Mouse (Mus musculus) liver, postnatal 0 days (tissue): ENCODE data around the gene Srgn. TPM values are rescaled to one million over a fixed set of nuclear protein-coding genes. Genes with fewer than 3 reads are reported as not detected.

Experiments
- ATAC-seq: fragments of 200-750 bp; cut with Nextera tagmentation; 2 replicates; pipeline ENCODE4 v1.8.0; 2017; ENCODE audit warnings: mild to moderate bottlenecking, moderate library complexity
- DNase-seq: peaks from one replicate; pipeline ENCODE4 v3.0.0-alpha.2; 2016
- H3K27ac ChIP-seq: fragments of 300-500 bp; sonication (generic); 2 replicates; pipeline ENCODE4 v1.5.1; 2014; ENCODE audit warnings: antibody characterized with exemption, moderate library complexity, mild to moderate bottlenecking, low read depth
- H3K27me3 ChIP-seq: fragments of 300-500 bp; sonication (generic); 2 replicates; pipeline ENCODE4 v1.6.1; 2014; ENCODE audit warnings: low read length, control low read depth, mixed read lengths; ENCODE audit not compliant: insufficient read depth
- H3K36me3 ChIP-seq: fragments of 300-500 bp; sonication (generic); replicated peaks from 2 replicates; pipeline ENCODE4 v1.6.1; 2014; ENCODE audit warnings: mild to moderate bottlenecking, control low read depth, low read length, moderate library complexity, mixed read lengths; ENCODE audit not compliant: insufficient read depth
- H3K4me1 ChIP-seq: fragments of 300-500 bp; sonication (generic); 2 replicates; pipeline ENCODE4 v1.6.1; 2014; ENCODE audit warnings: antibody characterized with exemption, mild to moderate bottlenecking, control low read depth; ENCODE audit not compliant: insufficient read depth
- H3K4me2 ChIP-seq: fragments of 300-500 bp; sonication (generic); 2 replicates; pipeline ENCODE4 v1.6.1; 2014; ENCODE audit warnings: low read depth, mild to moderate bottlenecking, low read length, moderate library complexity, mixed read lengths
- H3K4me3 ChIP-seq: fragments of 300-500 bp; sonication (generic); 2 replicates; pipeline ENCODE4 v1.5.1; 2014; ENCODE audit warnings: low read depth, low read length
- H3K9ac ChIP-seq: fragments of 300-500 bp; sonication (generic); replicated peaks from 2 replicates; pipeline ENCODE4 v1.6.1; 2014; ENCODE audit warnings: mild to moderate bottlenecking, moderate library complexity
- H3K9me3 ChIP-seq: fragments of 300-500 bp; sonication (generic); 2 replicates; pipeline ENCODE4 v1.6.1; 2016; ENCODE audit warnings: mild to moderate bottlenecking, control low read depth, low read length, mixed read lengths
- CTCF ChIP-seq: sonication (generic); IDR thresholded peaks from 2 replicates; pipeline ENCODE4 v1.5.1; 2016; ENCODE audit warnings: antibody characterized with exemption, low read depth
- EP300 ChIP-seq: IDR thresholded peaks from 2 replicates; pipeline ENCODE4 v1.6.1; 2016; ENCODE audit warnings: antibody characterized with exemption, low read depth, mild to moderate bottlenecking
- WGBS: fragments of 180-500 bp; shearing (Covaris S2); extraction: QIAGEN DNeasy Blood & Tissue Kit; methylation state at CpG from one replicate; pipeline ENCODE4 v1.1.7; 2014; ENCODE audit not compliant: insufficient replicate concordance; 5-methylcytosine and 5-hydroxymethylcytosine counted together
- polyA plus RNA-seq: library from polyadenylated mRNA; unstranded; fragments of >200 nt; fragmentation: Nextera tagmentation; extraction: Ambion mirVana; gene quantifications from 2 replicates; pipeline ENCODE4 v1.2.1, GENCODE M21; 2015

The Srgn gene
- polyA plus RNA-seq, 1 experiment from 2014 or later = 108 TPM

DNA sequence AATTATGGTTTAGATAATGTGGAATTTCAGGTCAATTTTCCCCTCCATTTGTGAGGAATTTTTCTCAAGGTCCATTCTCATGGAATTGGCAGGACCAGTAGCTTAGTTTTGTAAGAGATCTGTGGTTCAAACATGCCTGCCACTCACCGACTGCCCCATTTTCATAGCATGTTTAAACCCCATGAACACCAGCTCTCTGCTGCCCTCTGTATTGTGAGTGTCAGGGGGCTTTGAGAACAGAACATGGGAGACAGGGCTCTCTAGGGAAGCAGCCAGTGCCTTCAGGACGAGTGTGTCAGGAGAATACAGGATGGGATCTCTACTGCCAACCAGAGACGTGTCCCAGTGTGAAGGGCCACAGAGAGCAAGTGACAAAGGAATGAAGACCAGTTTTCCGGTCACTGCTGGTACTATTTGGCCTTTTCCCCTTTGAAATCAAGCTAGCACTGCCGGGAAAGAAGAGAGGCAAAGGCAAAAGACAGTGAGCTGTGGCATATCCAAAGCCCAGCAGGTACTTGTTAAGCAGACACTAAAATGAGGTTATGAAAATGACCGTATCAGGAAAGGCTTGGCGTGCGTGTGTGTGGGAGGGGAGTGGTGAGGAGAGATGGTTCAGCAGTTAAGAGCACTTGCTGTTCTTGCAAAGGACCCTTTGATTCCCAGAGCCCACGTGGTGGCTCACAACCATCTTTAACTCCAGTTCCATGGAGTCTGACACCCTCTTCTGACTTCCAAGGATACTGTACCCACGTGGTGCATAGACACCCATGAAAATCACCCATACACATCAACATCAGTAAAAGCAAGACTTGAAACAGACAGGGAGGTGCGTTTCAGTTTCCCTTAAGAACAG lies 28.7 kb upstream of the Srgn start:
- Histone ChIP-seq H3K4me1 (0 out of 2 replicates have a peak, but pooled peaks cover 2% of the 10 kb centered on the region), H3K4me3 (no peak overlapping the region), H3K27me3 (no peaks in the 10 kb centered on the region), H3K4me2 (no peak overlapping the region), H3K9ac (no peak overlapping the region), H3K9me3 (no peaks in the 10 kb centered on the region), H3K36me3 (peaks cover 14% of the 10 kb centered on the region), H3K27ac (peak overlapping the region; percentile 9)
- no peak for DNase-seq
- no peak for ATAC-seq
- WGBS = 51% methylated on average over 11 of the region's 11 CpGs
- peak; percentile 36 for TF ChIP-seq CTCF
- no peak for TF ChIP-seq EP300

DNA sequence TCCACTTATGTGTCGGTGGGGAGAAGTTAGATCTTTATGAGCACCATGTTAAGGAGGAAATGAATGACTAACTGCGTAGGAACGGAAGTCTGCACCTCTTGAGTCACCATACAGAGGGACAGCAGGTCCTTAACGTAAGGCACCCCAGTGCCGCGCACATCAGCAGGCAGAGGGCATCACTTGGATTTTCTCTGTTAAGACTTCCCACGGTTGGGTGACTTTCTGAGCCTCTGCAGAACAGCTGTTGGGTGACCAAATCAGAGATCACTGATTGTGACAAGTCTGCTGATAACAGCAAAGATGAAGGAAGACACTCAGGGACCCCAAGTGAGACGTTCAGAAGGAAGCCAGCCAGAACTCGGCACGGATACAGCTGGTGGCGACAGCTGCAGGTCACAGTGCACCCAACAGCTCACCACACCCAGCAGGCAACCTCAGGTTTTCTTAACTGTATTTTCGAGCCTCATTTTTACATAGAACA lies 26.4 kb upstream of the Srgn start:
- TF ChIP-seq CTCF (0 out of 2 replicates have a peak, but pooled peaks have one; percentile 6), EP300 (no peak; the same call in 1 of the 2 replicates)
- Histone ChIP-seq H3K4me3 (no peak overlapping the region), H3K9ac (no peak overlapping the region), H3K36me3 (peaks cover 2% of the 10 kb centered on the region), H3K27ac (peak overlapping the region; percentile 73), H3K27me3 (no peaks in the 10 kb centered on the region), H3K4me2 (no peak overlapping the region), H3K4me1 (0 out of 2 replicates have a peak, but pooled peaks cover 4% of the 10 kb centered on the region), H3K9me3 (no peaks in the 10 kb centered on the region)
- WGBS = 30% methylated on average over 12 of the region's 12 CpGs
- peak; percentile 43 for DNase-seq
- ATAC-seq = peak; percentile 66

DNA sequence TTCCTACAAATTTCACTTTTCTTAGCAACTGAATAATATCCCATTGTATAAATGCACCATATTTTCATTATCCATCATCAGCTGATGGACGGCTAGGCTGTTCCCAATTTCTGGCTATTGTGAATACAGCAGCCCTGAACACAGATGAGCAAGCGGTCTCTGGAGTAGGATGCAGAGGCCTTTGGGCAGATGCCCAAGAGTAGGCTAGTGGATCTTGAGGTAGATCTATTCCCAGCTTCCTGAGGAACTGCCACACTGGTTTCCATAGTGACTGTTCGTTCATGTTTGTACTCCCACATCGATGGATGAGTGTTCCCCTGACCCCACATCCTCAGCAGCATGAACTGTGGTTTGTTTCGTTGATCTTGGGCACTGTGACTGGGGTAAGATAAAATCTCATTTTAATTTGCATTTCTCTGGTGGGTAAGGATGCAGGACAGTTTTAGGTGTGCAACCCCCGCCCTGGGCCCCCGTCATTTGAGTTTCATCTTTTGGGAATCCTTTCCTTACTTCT lies 23.6 kb upstream of the Srgn start:
- ATAC-seq (no peak), DNase-seq (no peak)
- Histone ChIP-seq H3K27ac (no peak overlapping the region), H3K4me1 (0 out of 2 replicates have a peak, but pooled peaks cover 4% of the 10 kb centered on the region), H3K27me3 (no peaks in the 10 kb centered on the region), H3K4me3 (no peak overlapping the region), H3K9me3 (no peaks in the 10 kb centered on the region), H3K9ac (no peak overlapping the region), H3K36me3 (no peaks in the 10 kb centered on the region), H3K4me2 (no peak overlapping the region)
- WGBS = 66% methylated on average over 7 of the region's 7 CpGs
- TF ChIP-seq EP300 (no peak), CTCF (no peak)

DNA sequence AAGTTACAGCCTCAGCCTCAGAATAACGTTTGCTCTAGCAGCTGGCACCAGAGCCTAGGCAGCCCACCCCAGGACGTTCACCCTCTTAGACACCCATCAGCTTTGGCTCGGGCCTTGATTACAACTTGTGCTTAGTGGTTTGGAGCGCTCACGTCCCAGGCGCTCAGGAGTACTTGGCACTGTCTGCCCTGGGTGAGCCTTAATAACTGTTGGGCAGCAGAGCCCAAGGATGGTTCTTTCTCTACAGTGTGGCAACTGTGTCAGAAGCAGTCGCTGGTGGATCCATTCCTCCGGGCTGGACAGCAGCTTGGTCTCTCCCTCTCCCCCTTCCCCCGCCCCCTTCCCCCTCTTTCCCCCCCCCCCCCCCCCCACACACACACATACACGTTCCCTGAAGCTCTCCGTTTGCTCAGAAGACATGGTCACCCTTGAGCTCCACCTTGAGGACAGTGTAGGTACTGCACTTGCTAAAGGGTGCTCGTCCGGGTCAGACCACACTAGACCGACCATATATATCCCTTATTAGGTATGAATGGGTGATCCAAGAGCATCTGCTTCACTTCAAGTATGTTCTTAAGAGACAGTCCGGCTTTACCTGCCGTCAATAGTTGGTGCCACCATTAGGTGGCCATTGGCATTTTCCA lies 22.4 kb upstream of the Srgn start:
- ATAC-seq (peak; percentile 71), DNase-seq (peak; percentile 86)
- Histone ChIP-seq H3K27ac (no peak overlapping the region), H3K36me3 (no peaks in the 10 kb centered on the region), H3K9me3 (no peaks in the 10 kb centered on the region), H3K4me2 (peak overlapping the region; percentile 49), H3K4me1 (peaks cover 4% of the 10 kb centered on the region; the same call in 1 of the 2 replicates), H3K27me3 (no peaks in the 10 kb centered on the region), H3K9ac (no peak overlapping the region), H3K4me3 (no peak overlapping the region)
- TF ChIP-seq CTCF = peak; percentile 89
- no peak for TF ChIP-seq EP300
- WGBS = 12% methylated on average over 15 of the region's 16 CpGs

DNA sequence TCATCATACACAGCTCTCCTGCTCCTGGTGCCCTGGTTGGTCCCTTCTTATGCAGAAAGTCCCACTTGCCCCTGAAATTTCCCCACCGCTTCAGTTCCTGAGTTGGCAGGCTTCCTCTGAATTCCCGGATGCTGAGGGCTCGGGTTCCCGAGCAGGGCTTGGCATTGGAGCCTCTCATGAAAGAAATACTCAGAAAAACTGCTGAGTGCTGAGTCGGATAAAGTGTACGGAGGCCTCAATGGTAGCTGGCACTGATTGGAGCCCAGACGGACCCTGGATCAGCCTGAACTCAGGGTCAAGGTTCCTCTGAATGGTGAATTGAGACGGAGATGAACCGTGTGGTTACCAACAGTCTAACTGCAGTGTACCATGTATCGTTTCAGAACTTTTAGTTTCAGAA lies 19.2 kb upstream of the Srgn start:
- no peak for TF ChIP-seq EP300
- TF ChIP-seq CTCF = no peak
- 65% methylated on average over 10 of the region's 10 CpGs for WGBS
- ATAC-seq = no peak
- Histone ChIP-seq H3K27ac (peak overlapping the region; percentile 65; the same call in 1 of the 2 replicates), H3K4me2 (no peak overlapping the region), H3K4me1 (peaks cover 15% of the 10 kb centered on the region), H3K9ac (no peak overlapping the region; the same call in 1 of the 2 replicates), H3K4me3 (no peak overlapping the region), H3K27me3 (no peaks in the 10 kb centered on the region), H3K9me3 (no peaks in the 10 kb centered on the region), H3K36me3 (no peaks in the 10 kb centered on the region)
- DNase-seq = no peak

DNA sequence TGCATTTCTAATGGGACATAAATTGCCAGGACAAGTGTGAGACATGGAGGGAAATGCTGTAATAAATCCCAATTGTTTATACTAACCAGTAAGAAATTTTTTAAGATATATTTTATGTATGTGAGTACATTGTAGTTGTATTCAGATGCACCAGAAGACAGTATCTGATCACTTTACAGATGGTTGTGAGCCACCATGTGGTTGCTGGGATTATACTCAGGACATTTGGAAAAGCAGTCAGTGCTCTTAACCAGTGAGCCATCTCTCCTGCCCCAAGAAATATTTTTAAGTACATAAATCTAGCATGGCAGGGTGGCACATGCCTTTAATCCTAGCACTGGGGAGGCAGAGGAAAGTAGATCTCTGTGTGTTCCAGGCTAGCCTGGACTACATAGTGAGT lies 18.5 kb upstream of the Srgn start:
- Histone ChIP-seq H3K27me3 (no peaks in the 10 kb centered on the region), H3K27ac (no peak overlapping the region), H3K4me3 (no peak overlapping the region), H3K9ac (no peak overlapping the region), H3K4me2 (no peak overlapping the region), H3K36me3 (no peaks in the 10 kb centered on the region), H3K4me1 (peaks cover 21% of the 10 kb centered on the region), H3K9me3 (no peaks in the 10 kb centered on the region)
- DNase-seq (no peak), ATAC-seq (no peak)
- TF ChIP-seq CTCF = no peak
- TF ChIP-seq EP300 = no peak
